Mouse (Mus musculus) kidney, adult 2 months (tissue): ENCODE measurements around the gene Spata5. TPM values are rescaled to one million over a fixed set of nuclear protein-coding genes. Genes with fewer than 3 reads are reported as not detected.
A peak's percentile ranks its signal among the peaks of the same experiment; 100 is the strongest.

Experiments
- DNase-seq: peaks from one replicate; pipeline ENCODE4 v3.0.0; 2021
- H3K27ac ChIP-seq: fragments of 200-500 bp; 2 replicates; pipeline ENCODE4 v1.5.1; 2012; ENCODE audit warnings: low read depth, low read length, control low read depth, inconsistent platforms; ENCODE audit not compliant: insufficient read depth
- H3K27me3 ChIP-seq: fragments of 200-500 bp; replicated peaks from 2 replicates; pipeline ENCODE4 v1.6.1; 2012; ENCODE audit warnings: mild to moderate bottlenecking, moderate library complexity, low read length, inconsistent platforms; ENCODE audit not compliant: control insufficient read depth, insufficient read depth
- H3K36me3 ChIP-seq: fragments of 200-500 bp; 2 replicates; pipeline ENCODE4 v1.6.1; 2012; ENCODE audit warnings: mild to moderate bottlenecking, moderate library complexity, low read length, inconsistent platforms; ENCODE audit not compliant: control insufficient read depth, insufficient read depth
- H3K4me1 ChIP-seq: fragments of 200-500 bp; 2 replicates; pipeline ENCODE4 v1.6.1; 2011; ENCODE audit warnings: low read length; ENCODE audit not compliant: control insufficient read depth, insufficient read depth
- H3K4me3 ChIP-seq: fragments of 200-500 bp; 2 replicates; pipeline ENCODE4 v1.5.1; 2011; ENCODE audit warnings: mild to moderate bottlenecking, low read depth, low read length, control low read depth; ENCODE audit not compliant: insufficient read depth
- CTCF ChIP-seq: fragments of 200-500 bp; conservative IDR thresholded peaks from 2 replicates; pipeline ENCODE4 v1.5.1; 2011; ENCODE audit warnings: low read depth, mild to moderate bottlenecking, control low read depth, low read length, moderate library complexity, mixed read lengths; ENCODE audit not compliant: insufficient read depth, insufficient read length
- POLR2A ChIP-seq: fragments of 200-500 bp; IDR thresholded peaks from one replicate; pipeline ENCODE4 v1.6.1; 2011; ENCODE audit warnings: low read depth, low read length, control low read depth
- WGBS: fragments of 180-500 bp; shearing (Covaris S2); methylation state at CpG from one replicate; pipeline ENCODE4 v1.1.7; 2018; 5-methylcytosine and 5-hydroxymethylcytosine counted together
- polyA plus RNA-seq: library from polyadenylated mRNA; depleted of rRNA; stranded (reverse); fragments of >200 nt; gene quantifications from 2 replicates; pipeline ENCODE4 v1.2.3, GENCODE M21; 2012

Gene Spata5
- polyA plus RNA-seq, 1 experiment = 2.7 TPM

DNA sequence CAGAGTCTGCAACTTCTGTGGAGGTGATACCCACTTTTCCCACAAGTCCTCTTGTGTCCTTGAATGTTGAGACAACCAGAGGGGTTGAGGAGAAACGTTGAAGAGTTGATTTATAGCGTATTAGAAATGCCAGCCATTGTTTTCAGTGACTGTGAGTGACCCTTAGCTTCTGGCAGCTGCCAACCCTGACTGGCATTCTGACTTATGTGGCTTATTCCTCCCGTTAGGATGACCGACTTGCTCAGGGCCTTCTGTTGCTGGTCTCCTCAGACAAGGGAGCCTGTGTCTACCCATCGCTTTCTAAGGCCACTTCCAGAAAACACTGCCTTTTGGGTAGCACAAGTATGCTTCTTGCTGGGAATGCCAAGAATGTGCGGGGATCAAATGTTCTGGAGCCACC, 38.2 kb upstream of the Spata5 start:
- no peak for TF ChIP-seq CTCF
- no peak for TF ChIP-seq POLR2A
- Histone ChIP-seq H3K36me3 (no peaks in the 10 kb centered on the region), H3K4me1 (no peaks in the 10 kb centered on the region), H3K27me3 (no peaks in the 10 kb centered on the region), H3K27ac (no peak overlapping the region), H3K4me3 (no peak overlapping the region)
- no peak for DNase-seq
- WGBS = 55% methylated on average over 6 of the region's 6 CpGs

DNA sequence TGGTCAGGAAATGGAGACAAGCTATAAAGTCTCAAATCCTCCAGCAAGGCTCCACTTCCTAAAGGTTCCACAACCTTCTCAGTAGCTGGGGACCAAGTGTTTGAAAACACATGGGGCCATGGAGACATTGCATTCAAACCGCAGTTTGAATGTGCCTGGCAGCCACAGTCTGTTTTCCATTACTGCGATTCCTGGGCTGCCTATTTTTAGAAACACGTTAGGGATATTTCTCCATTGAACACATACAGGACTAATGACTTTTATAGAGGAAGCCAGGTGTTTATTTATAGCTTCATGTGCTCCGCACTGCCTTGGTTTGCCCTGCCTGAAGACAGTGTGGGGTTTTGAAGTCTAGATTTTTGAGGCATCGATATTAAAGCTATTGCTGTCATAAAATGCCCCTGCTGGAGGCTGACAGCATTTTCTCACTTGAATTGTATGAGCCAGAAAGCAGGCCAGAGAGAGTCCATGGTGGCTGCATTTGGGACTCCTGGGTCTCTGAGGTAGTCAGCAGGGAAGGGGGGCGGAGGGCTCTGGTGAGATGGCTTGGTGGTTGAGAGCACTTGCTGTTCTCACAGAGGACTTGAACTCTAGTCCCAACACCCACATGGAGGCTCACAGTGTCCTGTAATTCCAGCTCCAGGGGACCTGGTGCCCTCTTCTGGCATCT, 36.5 kb upstream of the Spata5 start:
- TF ChIP-seq POLR2A = no peak
- TF ChIP-seq CTCF = 0 out of 2 replicates have a peak, but pooled peaks have one; percentile 10
- Histone ChIP-seq H3K4me3 (no peak overlapping the region), H3K27ac (no peak overlapping the region), H3K27me3 (no peaks in the 10 kb centered on the region), H3K36me3 (no peaks in the 10 kb centered on the region), H3K4me1 (no peaks in the 10 kb centered on the region)
- DNase-seq = peak; percentile 16
- WGBS = 67% methylated on average over 6 of the region's 6 CpGs

DNA sequence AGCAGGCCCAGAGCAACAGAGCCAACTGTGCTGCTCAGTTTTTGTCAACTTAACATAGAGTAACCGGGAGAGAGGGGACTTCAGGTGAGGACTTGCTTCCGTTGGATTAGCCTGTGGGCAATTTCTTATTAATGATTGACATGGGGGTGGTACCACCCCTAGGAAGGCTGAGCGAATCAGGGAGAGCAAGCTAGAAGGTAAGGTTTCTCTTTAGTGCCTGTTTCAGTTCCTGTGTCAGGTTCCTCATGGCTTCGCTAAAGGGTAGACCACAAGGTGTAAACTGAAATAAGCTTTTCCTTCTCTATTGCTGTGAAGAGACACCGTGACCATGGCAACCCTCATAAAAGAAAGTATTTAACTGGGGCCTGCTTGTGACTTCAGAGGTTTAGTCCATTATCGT, 32.4 kb upstream of the Spata5 start:
- Histone ChIP-seq H3K27ac (no peak overlapping the region), H3K36me3 (no peaks in the 10 kb centered on the region), H3K4me3 (no peak overlapping the region), H3K4me1 (no peaks in the 10 kb centered on the region), H3K27me3 (no peaks in the 10 kb centered on the region)
- DNase-seq = no peak
- TF ChIP-seq POLR2A (no peak), CTCF (no peak)
- WGBS = 79% methylated on average over 6 of the region's 6 CpGs

DNA sequence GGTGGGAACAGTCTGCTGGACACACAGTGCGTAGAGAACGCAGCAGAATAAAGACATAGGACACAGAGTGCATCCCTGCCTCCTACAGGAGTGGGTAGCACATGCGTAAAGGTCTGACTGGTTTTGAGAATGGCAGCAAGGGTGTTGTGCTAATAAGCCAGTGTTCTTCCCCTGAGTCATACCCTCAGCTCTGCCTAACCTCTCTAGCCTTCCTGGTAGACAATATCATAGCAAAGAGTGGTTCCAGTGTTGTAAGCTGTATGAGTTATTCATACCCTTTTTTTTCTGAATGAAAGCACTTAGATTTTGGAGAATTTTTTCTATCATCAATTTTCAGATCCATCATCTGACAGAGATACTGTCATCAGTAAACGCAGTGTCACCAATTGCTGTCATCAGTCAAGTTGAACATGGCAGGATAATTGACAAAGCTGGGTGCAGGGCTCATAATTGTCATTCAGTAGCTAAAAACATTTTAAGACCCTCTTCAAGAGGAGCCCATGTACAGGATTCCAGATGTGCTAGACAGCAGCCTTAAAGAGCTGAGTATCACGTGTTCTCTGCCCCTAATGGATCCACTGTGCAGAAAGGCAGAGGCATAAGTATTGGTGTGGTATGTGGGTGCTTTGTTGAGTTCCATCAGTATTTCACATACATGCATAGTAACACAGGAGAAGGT, 22.6 kb upstream of the Spata5 start:
- 96% methylated on average over 5 of the region's 5 CpGs for WGBS
- Histone ChIP-seq H3K4me1 (no peaks in the 10 kb centered on the region), H3K27ac (no peak overlapping the region), H3K27me3 (no peaks in the 10 kb centered on the region), H3K4me3 (no peak overlapping the region), H3K36me3 (no peaks in the 10 kb centered on the region)
- no peak for DNase-seq
- TF ChIP-seq CTCF (no peak), POLR2A (no peak)

DNA sequence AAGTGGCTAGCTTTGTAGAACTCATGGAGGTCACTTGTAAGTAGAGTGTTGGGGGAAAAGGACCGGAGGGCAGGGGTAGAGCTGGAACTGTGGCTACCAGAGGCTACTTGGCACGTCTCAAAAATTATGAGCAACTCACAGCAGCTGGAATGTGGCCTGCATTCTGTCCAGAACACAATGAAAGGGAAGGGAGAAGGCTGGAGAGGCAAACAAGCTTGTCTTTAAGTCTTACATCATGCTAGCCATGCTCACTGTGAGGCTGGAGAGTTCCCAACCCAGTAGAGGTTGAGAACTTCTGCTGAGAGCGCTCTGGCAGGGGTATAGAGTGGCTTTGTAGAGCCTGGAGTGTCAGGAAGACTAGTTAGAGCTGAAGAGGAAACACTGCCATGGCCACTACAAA, 22.1 kb upstream of the Spata5 start:
- H3K27me3 ChIP-seq = no peaks in the 10 kb centered on the region
- TF ChIP-seq CTCF = no peak
- TF ChIP-seq POLR2A = no peak
- H3K4me1 ChIP-seq = no peaks in the 10 kb centered on the region
- H3K27ac ChIP-seq = no peak overlapping the region
- H3K4me3 ChIP-seq = no peak overlapping the region
- 79% methylated on average over 3 of the region's 3 CpGs for WGBS
- no peak for DNase-seq
- no peaks in the 10 kb centered on the region for H3K36me3 ChIP-seq

DNA sequence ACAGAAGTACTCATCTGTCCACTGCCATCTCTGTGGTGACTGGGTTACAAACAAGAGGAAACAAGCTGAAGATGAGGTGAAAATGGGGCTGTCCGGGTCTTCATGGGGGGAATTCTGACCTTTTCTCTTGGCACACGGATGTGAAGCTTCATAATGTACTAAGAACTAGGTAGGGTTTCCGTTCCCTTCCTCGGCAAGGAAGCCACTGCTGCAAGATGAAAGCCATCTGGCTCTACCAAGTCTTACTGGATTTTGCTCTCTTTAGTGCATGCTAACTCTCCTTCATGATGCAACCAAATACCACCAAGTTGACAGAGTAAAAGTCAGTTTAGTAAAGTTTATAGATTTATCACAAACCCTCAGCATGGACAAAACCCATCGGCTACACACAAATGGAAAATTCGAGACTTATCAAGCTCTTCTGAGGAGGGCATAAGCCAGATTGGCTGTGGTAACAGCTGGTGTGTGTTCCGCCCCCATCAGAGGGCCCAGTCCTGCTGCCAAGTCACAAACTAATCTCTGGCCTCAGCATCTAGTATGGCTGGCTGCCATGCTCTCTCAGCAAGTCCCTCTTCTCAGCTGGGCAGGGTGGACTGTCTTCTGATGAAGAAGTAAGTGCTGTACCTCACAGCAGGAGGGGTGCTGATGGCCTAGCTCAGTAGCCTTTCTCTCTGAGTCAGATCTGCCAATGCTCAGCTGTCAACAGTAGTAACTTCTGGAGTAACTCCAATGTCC, 20.9 kb upstream of the Spata5 start:
- H3K27ac ChIP-seq = no peak overlapping the region
- H3K27me3 ChIP-seq = no peaks in the 10 kb centered on the region
- no peaks in the 10 kb centered on the region for H3K4me1 ChIP-seq
- TF ChIP-seq CTCF (no peak), POLR2A (no peak)
- H3K4me3 ChIP-seq = no peak overlapping the region
- peak; percentile 16 for DNase-seq
- whole genome bisulfite sequencing = 74% methylated on average over 7 of the region's 7 CpGs
- no peaks in the 10 kb centered on the region for H3K36me3 ChIP-seq
